Mouse (Mus musculus) small intestine, adult 2 months (tissue): Measurements from ENCODE around the gene Ccdc24.

Experiments
- CTCF ChIP-seq: fragments of 200-500 bp; IDR thresholded peaks from 2 replicates; pipeline ENCODE4 v1.5.1; 2012; ENCODE audit warnings: low read depth, mild to moderate bottlenecking, control low read depth, inconsistent platforms, low read length, moderate library complexity, mixed read lengths; ENCODE audit not compliant: insufficient replicate concordance, insufficient read length; ENCODE audit errors: extremely low read depth
- POLR2A ChIP-seq: fragments of 200-500 bp; IDR thresholded peaks from 2 replicates; pipeline ENCODE4 v1.6.1; 2012; ENCODE audit warnings: low read depth, mild to moderate bottlenecking, control low read depth, inconsistent platforms, low read length, moderate library complexity

DNA sequence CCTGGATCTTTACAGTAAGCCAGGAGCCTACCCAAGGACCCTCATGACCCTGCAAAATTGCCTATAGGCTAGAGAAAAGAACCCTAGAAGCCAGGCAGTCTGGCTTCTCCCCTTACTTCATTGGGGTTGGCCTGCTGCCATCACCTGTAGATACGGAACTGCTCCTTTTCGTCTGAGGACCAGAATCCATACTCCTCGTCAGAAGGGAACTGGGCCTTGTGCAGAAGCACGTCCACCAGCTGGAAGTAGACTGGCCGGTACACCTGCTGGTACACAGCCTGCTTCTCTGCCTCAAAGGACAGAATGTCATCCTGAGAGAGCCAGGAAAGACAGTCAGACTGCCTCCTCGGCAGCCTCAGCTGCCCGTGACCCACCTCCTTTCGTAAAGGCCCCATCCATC is 32.4 kb upstream of the Ccdc24 start:
- no peak for TF ChIP-seq CTCF
- no peak for TF ChIP-seq POLR2A
